Mouse (Mus musculus) midbrain, embryonic 13.5 days (tissue): ENCODE measurements around the gene Hist1h4d. TPM values are rescaled to one million over a fixed set of nuclear protein-coding genes. Genes with fewer than 3 reads are reported as not detected.
"Not testable (repeated sequence)": the region's sequence is repeated elsewhere in the genome, so short reads cannot be mapped to it uniquely, and the experiment has no call there.

ENCODE experiments used
- ATAC-seq: fragments of 200-750 bp; cut with Nextera tagmentation; 2 replicates; pipeline ENCODE4 v1.8.0; 2017; ENCODE audit warnings: mild to moderate bottlenecking, moderate TSS enrichment, moderate library complexity
- H3K27ac ChIP-seq: fragments of 300-500 bp; sonication (generic); 2 replicates; pipeline ENCODE4 v1.5.1; 2015; ENCODE audit warnings: inconsistent platforms, mild to moderate bottlenecking, moderate library complexity
- H3K27me3 ChIP-seq: fragments of 300-500 bp; sonication (generic); 2 replicates; pipeline ENCODE4 v1.6.1; 2015; ENCODE audit warnings: mild to moderate bottlenecking, inconsistent platforms
- H3K36me3 ChIP-seq: fragments of 300-500 bp; sonication (generic); 2 replicates; pipeline ENCODE4 v1.6.1; 2015; ENCODE audit warnings: mild to moderate bottlenecking, inconsistent platforms
- H3K4me1 ChIP-seq: fragments of 300-500 bp; sonication (generic); replicated peaks from 2 replicates; pipeline ENCODE4 v1.6.1; 2015; ENCODE audit warnings: inconsistent platforms
- H3K4me2 ChIP-seq: fragments of 300-500 bp; sonication (generic); replicated peaks from 2 replicates; pipeline ENCODE4 v1.6.1; 2015; ENCODE audit warnings: moderate library complexity, mild to moderate bottlenecking, inconsistent platforms
- H3K4me3 ChIP-seq: fragments of 300-500 bp; sonication (generic); replicated peaks from 2 replicates; pipeline ENCODE4 v1.5.1; 2015; ENCODE audit warnings: mild to moderate bottlenecking, inconsistent platforms
- H3K9ac ChIP-seq: fragments of 300-500 bp; sonication (generic); replicated peaks from 2 replicates; pipeline ENCODE4 v1.6.1; 2015; ENCODE audit warnings: mild to moderate bottlenecking, inconsistent platforms
- H3K9me3 ChIP-seq: fragments of 300-500 bp; sonication (generic); 2 replicates; pipeline ENCODE4 v1.6.1; 2016; ENCODE audit warnings: mild to moderate bottlenecking, inconsistent platforms
- WGBS: fragments of 180-500 bp; shearing (Covaris S2); methylation state at CpG from one replicate; pipeline ENCODE4 v1.1.7; 2015; 5-methylcytosine and 5-hydroxymethylcytosine counted together
- microRNA-seq: library from miRNA; unstranded; fragments of <30 nt; microRNA quantifications from one replicate; pipeline ENCODE4, GENCODE M21; 2016
- polyA plus RNA-seq: library from polyadenylated mRNA; unstranded; fragments of >200 nt; fragmentation: Nextera tagmentation; extraction: Ambion mirVana; gene quantifications from 2 replicates; pipeline ENCODE4 v1.2.1, GENCODE M21; 2015

The Hist1h4d gene
- polyA plus RNA-seq, 1 experiment from 2014 or later, result 84.0 TPM

DNA sequence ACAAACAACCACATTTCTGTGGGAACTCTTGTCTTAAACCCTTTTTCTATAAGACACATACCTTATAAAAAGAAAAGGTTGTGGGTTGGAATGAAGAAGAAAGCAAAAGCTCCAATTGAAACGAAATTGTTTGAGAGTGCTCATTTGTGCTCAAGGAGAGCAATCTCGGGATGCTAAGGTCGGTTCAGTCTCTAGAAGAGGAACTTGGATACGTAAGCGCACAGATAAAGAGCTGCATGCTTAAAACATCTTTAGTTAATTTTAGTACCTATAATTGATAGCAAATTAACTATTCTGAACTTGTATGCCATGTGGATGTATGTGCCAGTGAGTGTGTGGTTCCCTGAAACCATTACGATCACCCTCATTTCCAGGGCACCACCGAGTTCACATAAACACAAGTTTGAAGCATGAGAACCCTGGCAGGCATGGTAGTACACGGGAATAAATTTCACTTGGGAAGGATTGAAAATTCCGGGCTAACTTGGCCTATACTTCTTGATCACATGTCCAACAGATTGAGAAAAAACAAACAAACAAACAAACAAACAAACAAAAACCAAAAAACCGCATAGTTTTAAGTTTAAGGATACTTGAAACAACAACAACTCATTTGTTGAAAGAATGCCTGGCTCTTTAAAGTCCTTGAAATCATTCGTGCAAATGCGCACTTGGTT, 38.8 kb downstream of the Hist1h4d start:
- ATAC-seq, result no peak
- no peaks in the 10 kb centered on the region for H3K9me3 ChIP-seq
- no peaks in the 10 kb centered on the region for H3K27me3 ChIP-seq
- peak overlapping the region; percentile 69 for H3K9ac ChIP-seq
- H3K4me3 ChIP-seq, result peak overlapping the region; percentile 71
- H3K36me3 ChIP-seq, result no peaks in the 10 kb centered on the region
- H3K4me1 ChIP-seq, result peaks cover 28% of the 10 kb centered on the region
- H3K4me2 ChIP-seq, result peak overlapping the region; percentile 98
- H3K27ac ChIP-seq, result peak overlapping the region; percentile 96
- 54% methylated on average over 12 of the region's 12 CpGs for WGBS

- peak within 1 kb of the TSS; percentile 89 for H3K9ac ChIP-seq
- ATAC-seq, result peak; percentile 87
- no peaks in the 10 kb centered on the region for H3K27me3 ChIP-seq
- H3K4me1 ChIP-seq, result peaks cover 28% of the 10 kb centered on the region
- no peaks in the 10 kb centered on the region for H3K9me3 ChIP-seq
- H3K27ac ChIP-seq, result peak within 1 kb of the TSS; percentile 96
- H3K4me3 ChIP-seq, result peak within 1 kb of the TSS; percentile 71
- under 1% methylated on average over 27 of the region's 27 CpGs for WGBS
- peak within 1 kb of the TSS; percentile 98 for H3K4me2 ChIP-seq
- no peaks in the 10 kb centered on the region for H3K36me3 ChIP-seq
These were observed 39.5 kb downstream of the Hist1h4d start, which contains the start of gene Hist1h2be for GRCm38 (mm10) chr13:23620733-23621531. TSS of gene Hist1h2be (minus strand) at chr13:23621124.

GRCm38 (mm10) chr13:23621532-23622174, 40.3 kb downstream of the Hist1h4d start:
- Histone ChIP-seq H3K4me1 (peaks cover 28% of the 10 kb centered on the region), H3K4me3 (peak overlapping the region; percentile 71), H3K27me3 (peaks cover 2% of the 10 kb centered on the region; the same call in 1 of the 2 replicates), H3K36me3 (no peaks in the 10 kb centered on the region), H3K9ac (peak overlapping the region; percentile 89), H3K27ac (peak overlapping the region; percentile 96), H3K9me3 (no peaks in the 10 kb centered on the region), H3K4me2 (peak overlapping the region; percentile 98)
- ATAC-seq, result peak; percentile 85
- WGBS, result under 1% methylated on average over 18 of the region's 18 CpGs

GRCm38 (mm10) chr13:23622175-23622671, 40.8 kb downstream of the Hist1h4d start, which contains the start of gene Hist1h1e:
TSS of gene Hist1h1e (minus strand) at chr13:23622558.
- H3K4me3 ChIP-seq, result peak within 1 kb of the TSS; percentile 71
- peak within 1 kb of the TSS; percentile 96 for H3K27ac ChIP-seq
- peak within 1 kb of the TSS; percentile 98 for H3K4me2 ChIP-seq
- whole genome bisulfite sequencing, result under 1% methylated on average over 53 of the region's 53 CpGs
- peaks cover 28% of the 10 kb centered on the region for H3K4me1 ChIP-seq
- peak; percentile 96 for ATAC-seq
- not testable (repeated sequence) for H3K9me3 ChIP-seq, H3K27me3 ChIP-seq, H3K36me3 ChIP-seq
- H3K9ac ChIP-seq, result peak within 1 kb of the TSS; percentile 89

DNA sequence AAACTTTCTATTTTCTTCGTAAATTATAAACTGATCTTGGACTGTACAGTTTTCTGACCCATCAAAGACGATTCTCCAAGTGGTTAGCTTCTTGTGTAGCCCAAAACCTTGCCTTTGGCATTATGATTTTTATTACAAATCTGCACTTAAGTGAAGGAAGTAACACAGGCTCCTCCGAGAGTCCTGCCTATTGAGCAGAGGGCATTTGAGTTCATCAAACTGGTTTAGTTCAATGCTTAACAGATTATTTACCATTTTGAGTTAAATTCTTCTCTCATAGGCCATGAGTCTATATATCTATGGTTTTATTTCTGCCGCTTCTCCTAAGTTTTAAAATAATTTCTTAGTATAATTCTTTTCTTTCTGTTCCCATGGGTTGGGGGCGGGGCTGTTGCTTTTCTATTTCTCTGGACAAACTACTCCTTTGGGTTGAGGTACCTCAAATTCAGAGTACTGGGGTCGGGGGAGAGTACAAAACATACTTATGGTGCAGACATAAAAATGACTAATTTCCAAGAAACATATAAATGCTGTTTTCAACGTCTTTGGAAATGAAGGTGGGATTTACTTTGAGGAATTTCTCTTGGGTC, 41.6 kb downstream of the Hist1h4d start:
- H3K27ac ChIP-seq, result peak overlapping the region; percentile 96
- no peaks in the 10 kb centered on the region for H3K36me3 ChIP-seq
- WGBS, result 29% methylated on average over 7 of the region's 7 CpGs
- no peak for ATAC-seq
- H3K9ac ChIP-seq, result peak overlapping the region; percentile 89
- H3K4me2 ChIP-seq, result peak overlapping the region; percentile 98
- peak overlapping the region; percentile 71 for H3K4me3 ChIP-seq
- no peaks in the 10 kb centered on the region for H3K9me3 ChIP-seq
- H3K27me3 ChIP-seq, result peaks cover 3% of the 10 kb centered on the region; the same call in 1 of the 2 replicates
- H3K4me1 ChIP-seq, result peaks cover 28% of the 10 kb centered on the region

GRCm38 (mm10) chr13:23630653-23631052, 49.3 kb downstream of the Hist1h4d start:
- Histone ChIP-seq H3K36me3 (no peaks in the 10 kb centered on the region), H3K27ac (no peak overlapping the region), H3K9ac (no peak overlapping the region), H3K4me2 (no peak overlapping the region), H3K4me1 (no peaks in the 10 kb centered on the region), H3K9me3 (no peaks in the 10 kb centered on the region), H3K27me3 (peaks cover 3% of the 10 kb centered on the region; the same call in 1 of the 2 replicates), H3K4me3 (no peak overlapping the region)
- no peak for ATAC-seq
- WGBS, result 35% methylated on average over 1 of the region's 1 CpGs

Small RNA genes lying within 50 kb of the gene (microRNA-seq; reads per million reads assigned to microRNA genes)
- gene Gm44297 (not detected), gene Gm44359 (not detected), gene Gm44394 (not detected)

Other genes with a start within 250 kb of the Hist1h4d start
- gene Zfp322a, start 212.4 kb upstream of the Hist1h4d start, polyA plus RNA-seq, result 56.3 and 58.9 TPM in 2 replicates
- 10.8 TPM in 2 replicates for gene Abt1, start 157.7 kb upstream of the Hist1h4d start, polyA plus RNA-seq
- gene Btn1a1, start 115.7 kb upstream of the Hist1h4d start, polyA plus RNA-seq, result 0.04 and 0.13 TPM in 2 replicates
- gene Btn2a2, start 92.7 kb upstream of the Hist1h4d start, polyA plus RNA-seq, result 0.13 TPM in 2 replicates
- gene Hist1h4h, start 50.5 kb upstream of the Hist1h4d start, polyA plus RNA-seq, result 6.4 and 7.4 TPM in 2 replicates
- gene Hist1h2af, start 47.7 kb upstream of the Hist1h4d start, polyA plus RNA-seq, result 1.3 and 3.0 TPM in 2 replicates
- 3.1 and 5.3 TPM in 2 replicates for gene Hist1h3g, start 46.2 kb upstream of the Hist1h4d start, polyA plus RNA-seq
- gene Hist1h2bh, start 38.2 kb upstream of the Hist1h4d start, polyA plus RNA-seq, result 0.31 and 0.35 TPM in 2 replicates
- gene Hist1h3f, start 37.5 kb upstream of the Hist1h4d start, polyA plus RNA-seq, result 0.75 and 0.84 TPM in 2 replicates
- not detected in 2 replicates for gene Hist1h4f, start 29.9 kb upstream of the Hist1h4d start, polyA plus RNA-seq
- gene Hist1h1d, start 28.3 kb upstream of the Hist1h4d start, polyA plus RNA-seq, result 0.23 and 0.24 TPM in 2 replicates
- gene Hist1h3e, start 19.2 kb upstream of the Hist1h4d start, polyA plus RNA-seq, result 3.1 and 4.7 TPM in 2 replicates
- gene Hist1h2ae, start 10.4 kb upstream of the Hist1h4d start, polyA plus RNA-seq, result 51.6 and 53.6 TPM in 2 replicates
- 4.1 and 7.5 TPM in 2 replicates for gene Hist1h2bg, start 10.2 kb upstream of the Hist1h4d start, polyA plus RNA-seq
- gene Hist1h2bf, start 7.4 kb upstream of the Hist1h4d start, polyA plus RNA-seq, result 3.3 and 4.5 TPM in 2 replicates
- 0.93 and 1.7 TPM in 2 replicates for gene Hist1h2ad, start 7.2 kb upstream of the Hist1h4d start, polyA plus RNA-seq
- 2.1 and 3.1 TPM in 2 replicates for gene Hist1h3d, start 5.8 kb upstream of the Hist1h4d start, polyA plus RNA-seq
- gene Hist1h2be, start 39.5 kb downstream of the Hist1h4d start, polyA plus RNA-seq, result 1.4 and 2.0 TPM in 2 replicates
- 12.6 and 15.0 TPM in 2 replicates for gene Hist1h1e, start 41.0 kb downstream of the Hist1h4d start, polyA plus RNA-seq
- gene Hist1h2ac, start 102.3 kb downstream of the Hist1h4d start, polyA plus RNA-seq, result 0.69 and 1.1 TPM in 2 replicates
- gene Hist1h2bc, start 102.6 kb downstream of the Hist1h4d start, polyA plus RNA-seq, result 22.2 and 24.4 TPM in 2 replicates
- not detected in 2 replicates for gene Hist1h1t, start 114.2 kb downstream of the Hist1h4d start, polyA plus RNA-seq
- gene Hist1h4c, start 116.9 kb downstream of the Hist1h4d start, polyA plus RNA-seq, result 5.1 and 5.8 TPM in 2 replicates
- gene Hfe, start 129.3 kb downstream of the Hist1h4d start, polyA plus RNA-seq, result 2.0 and 2.7 TPM in 2 replicates
- 9.8 and 11.1 TPM in 2 replicates for gene Hist1h1c, start 157.2 kb downstream of the Hist1h4d start, polyA plus RNA-seq
- gene Hist1h3c, start 164.0 kb downstream of the Hist1h4d start, polyA plus RNA-seq, result 3.2 and 4.4 TPM in 2 replicates
- gene Hist1h2bb, start 165.1 kb downstream of the Hist1h4d start, polyA plus RNA-seq, result 2.8 and 3.2 TPM in 2 replicates
- gene Hist1h2ab, start 169.5 kb downstream of the Hist1h4d start, polyA plus RNA-seq, result 28.4 and 31.0 TPM in 2 replicates
- gene Hist1h3b, start 170.7 kb downstream of the Hist1h4d start, polyA plus RNA-seq, result 6.3 and 8.7 TPM in 2 replicates
- gene Hist1h4b, start 175.4 kb downstream of the Hist1h4d start, polyA plus RNA-seq, result 4.6 and 5.2 TPM in 2 replicates
- gene Hist1h4a, start 179.6 kb downstream of the Hist1h4d start, polyA plus RNA-seq, result 0.44 and 0.57 TPM in 2 replicates
- 1.4 and 3.3 TPM in 2 replicates for gene Hist1h3a, start 180.8 kb downstream of the Hist1h4d start, polyA plus RNA-seq
- 1.6 and 2.2 TPM in 2 replicates for gene Hist1h1a, start 182.1 kb downstream of the Hist1h4d start, polyA plus RNA-seq
- 0.15 TPM in 1 of 2 replicates, not detected in the other for gene Trim38, start 188.3 kb downstream of the Hist1h4d start, polyA plus RNA-seq
- not detected in 2 replicates for gene Slc17a2, start 225.4 kb downstream of the Hist1h4d start, polyA plus RNA-seq